Mouse (Mus musculus) G1E (cell line): ENCODE measurements around the gene Ifi47.

Experiments used
- CTCF ChIP-seq: IDR thresholded peaks from 2 replicates; pipeline ENCODE4 v1.5.1; 2012; ENCODE audit warnings: low read depth, low read length, inconsistent platforms, mixed read lengths
- GATA1 ChIP-seq: IDR thresholded peaks from 2 replicates; pipeline ENCODE4 v1.6.1; 2012; ENCODE audit warnings: borderline replicate concordance, low read length, inconsistent platforms, mixed read lengths
- POLR2AphosphoS5 ChIP-seq: IDR thresholded peaks from 2 replicates; pipeline ENCODE4 v1.6.1; 2012; ENCODE audit warnings: low read depth, low read length, inconsistent platforms; ENCODE audit not compliant: insufficient replicate concordance
- TAL1 ChIP-seq: conservative IDR thresholded peaks from 2 replicates; pipeline ENCODE4 v1.6.1; 2012; ENCODE audit warnings: low read depth, low read length, inconsistent platforms, mixed read lengths

DNA sequence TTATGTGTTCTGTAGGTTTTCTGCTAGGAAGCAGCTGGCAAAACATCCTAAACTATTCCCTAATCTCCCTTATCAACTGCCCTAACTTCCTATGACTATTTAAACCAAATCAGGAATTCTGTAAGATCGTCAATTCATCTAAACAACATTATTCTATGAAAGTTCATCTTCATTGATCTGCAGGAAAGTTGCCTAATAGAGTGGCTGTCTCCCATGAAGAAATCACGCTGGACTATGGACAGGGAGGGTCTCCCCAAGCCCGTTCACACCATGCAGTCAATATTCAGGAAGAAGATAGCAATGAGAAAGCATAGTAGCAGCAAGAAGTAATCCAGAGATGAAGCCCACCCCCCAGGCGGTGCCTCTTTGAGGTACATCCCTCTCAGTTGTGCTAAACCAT is 14.8 kb downstream of the Ifi47 start:
- TF ChIP-seq CTCF (no peak), GATA1 (no peak), POLR2AphosphoS5 (no peak), TAL1 (no peak)
